Mouse (Mus musculus) cortical plate, adult 2 months (tissue): ENCODE data around the gene Sult2b1. TPM values are rescaled to one million over a fixed set of nuclear protein-coding genes. Genes with fewer than 3 reads are reported as not detected.
A peak's percentile ranks its signal among the peaks of the same experiment; 100 is the strongest.

Source experiments
- H3K27ac ChIP-seq: fragments of 200-500 bp; 2 replicates; pipeline ENCODE4 v1.5.1; 2012; ENCODE audit warnings: low read length, control low read depth, inconsistent platforms; ENCODE audit not compliant: insufficient read depth
- H3K4me1 ChIP-seq: fragments of 200-500 bp; 2 replicates; pipeline ENCODE4 v1.6.1; 2011; ENCODE audit warnings: low read length; ENCODE audit not compliant: control insufficient read depth, insufficient read depth
- H3K4me3 ChIP-seq: fragments of 200-500 bp; 2 replicates; pipeline ENCODE4 v1.5.1; 2011; ENCODE audit warnings: mild to moderate bottlenecking, low read length, control low read depth; ENCODE audit not compliant: insufficient read depth
- CTCF ChIP-seq: fragments of 200-500 bp; IDR thresholded peaks from 2 replicates; pipeline ENCODE4 v1.5.1; 2011; ENCODE audit warnings: mild to moderate bottlenecking, control low read depth, low read length; ENCODE audit not compliant: insufficient read depth; ENCODE audit errors: extremely low read depth
- POLR2A ChIP-seq: fragments of 200-500 bp; IDR thresholded peaks from 2 replicates; pipeline ENCODE4 v1.6.1; 2011; ENCODE audit warnings: mild to moderate bottlenecking, low read length, control low read depth; ENCODE audit not compliant: insufficient read depth; ENCODE audit errors: extremely low read depth
- polyA plus RNA-seq: library from polyadenylated mRNA; depleted of rRNA; stranded (reverse); fragments of >200 nt; gene quantifications from 2 replicates; pipeline ENCODE4 v1.2.3, GENCODE M21; 2012

Gene Sult2b1
- polyA plus RNA-seq, 1 experiment: 26.6 TPM

DNA sequence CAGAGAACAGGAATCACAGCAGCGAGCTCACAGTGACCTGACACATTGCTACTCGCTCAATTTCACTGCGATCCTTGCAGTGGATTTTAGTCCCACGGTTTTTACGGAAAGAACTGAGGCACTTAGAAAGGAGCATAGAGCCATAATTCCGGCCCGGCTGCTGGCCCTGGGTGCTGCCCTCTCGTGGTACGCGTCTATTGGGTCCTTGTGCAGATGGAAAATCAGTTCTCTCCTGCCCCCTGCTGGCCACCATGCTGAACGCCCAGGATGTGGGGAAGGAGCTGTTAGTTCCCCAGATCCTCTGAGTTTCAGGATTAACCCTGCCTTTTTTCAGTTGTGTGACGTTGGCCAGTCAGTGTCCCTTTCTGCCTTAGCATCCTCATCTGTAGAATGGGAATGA, 16.9 kb upstream of the Sult2b1 start:
- Histone ChIP-seq H3K27ac (no peak overlapping the region), H3K4me1 (peaks cover 2% of the 10 kb centered on the region; the same call in 1 of the 2 replicates), H3K4me3 (no peak overlapping the region)
- TF ChIP-seq CTCF (peak; percentile 99), POLR2A (no peak)

DNA sequence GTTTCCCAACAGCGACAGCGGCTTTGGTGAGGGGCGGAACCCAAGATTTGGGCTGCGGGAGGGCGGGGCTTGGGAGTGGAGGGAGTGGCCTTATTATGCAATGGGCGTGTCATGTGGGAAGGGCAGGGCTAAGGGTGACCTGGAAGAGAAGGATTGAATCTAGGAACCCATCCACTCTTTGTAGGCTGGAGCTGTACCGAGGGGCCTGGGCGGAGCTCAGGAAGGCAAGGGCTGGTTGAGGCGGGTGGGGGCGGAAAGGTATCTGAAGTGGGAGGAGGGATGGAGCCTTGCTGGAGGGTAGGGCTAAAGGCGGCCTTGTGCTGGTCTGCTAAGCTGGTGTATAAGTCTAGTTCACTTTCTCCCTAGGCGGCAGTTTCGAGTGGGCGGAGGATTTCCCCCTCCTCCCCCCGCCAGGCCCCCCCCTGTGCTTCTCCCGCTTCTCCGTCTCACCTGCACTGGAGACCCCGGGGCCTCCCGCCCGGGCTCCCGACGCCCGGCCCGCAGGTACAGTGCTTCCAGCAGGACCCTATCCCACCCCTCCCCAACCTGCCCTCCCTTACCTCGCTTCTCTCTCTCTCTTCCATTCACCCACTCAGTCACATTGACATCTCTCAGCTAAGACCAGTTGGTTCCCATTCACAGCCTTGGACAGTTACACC, 16.2 kb upstream of the Sult2b1 start:
- Histone ChIP-seq H3K4me3 (no peak overlapping the region), H3K27ac (no peak overlapping the region), H3K4me1 (peaks cover 2% of the 10 kb centered on the region; the same call in 1 of the 2 replicates)
- no peak for TF ChIP-seq CTCF
- TF ChIP-seq POLR2A: no peak

DNA sequence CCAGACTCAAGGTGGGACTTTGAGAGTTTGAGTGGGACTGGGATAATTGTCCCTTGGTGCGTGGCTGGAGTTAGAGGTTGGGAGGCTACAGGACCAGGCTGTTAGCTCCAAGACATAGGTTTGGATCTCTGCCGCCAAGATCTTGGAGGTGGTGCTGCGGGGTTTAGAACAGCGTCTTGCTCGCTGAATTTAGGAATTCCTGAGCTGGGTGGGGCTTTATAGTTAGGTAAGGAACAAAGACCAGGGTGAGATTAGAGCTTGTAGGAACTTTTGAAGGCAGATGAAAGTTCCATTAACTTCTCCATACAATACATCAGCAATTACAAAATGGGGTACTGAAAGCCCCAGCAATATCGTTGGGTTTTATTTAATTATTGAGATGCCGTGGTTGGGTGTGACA, 15.5 kb upstream of the Sult2b1 start:
- TF ChIP-seq CTCF (no peak), POLR2A (no peak)
- Histone ChIP-seq H3K4me3 (no peak overlapping the region), H3K4me1 (peaks cover 2% of the 10 kb centered on the region; the same call in 1 of the 2 replicates), H3K27ac (no peak overlapping the region)

DNA sequence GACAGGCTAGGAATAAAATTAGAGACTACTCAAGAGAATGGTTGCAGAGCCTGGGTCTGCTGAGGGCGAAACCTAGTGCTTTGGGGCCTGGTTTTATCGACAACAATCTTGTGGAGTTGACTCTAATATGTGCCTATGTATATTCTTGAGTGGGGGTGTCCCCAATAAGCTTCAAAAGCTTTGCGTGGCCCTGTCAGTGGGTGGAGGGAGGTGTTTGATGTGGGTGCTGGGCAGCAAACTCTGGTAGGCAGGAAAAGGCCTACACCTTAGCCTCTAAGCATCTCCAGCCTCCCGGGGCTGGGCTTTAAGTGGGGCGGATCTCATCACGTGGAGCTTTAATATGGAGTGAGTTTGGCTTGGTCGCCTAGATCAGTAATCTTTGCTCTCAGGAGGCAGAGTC, 14.5 kb upstream of the Sult2b1 start:
- H3K27ac ChIP-seq: no peak overlapping the region
- no peak overlapping the region for H3K4me3 ChIP-seq
- H3K4me1 ChIP-seq: peaks cover 2% of the 10 kb centered on the region; the same call in 1 of the 2 replicates
- TF ChIP-seq POLR2A: no peak
- TF ChIP-seq CTCF: no peak

DNA sequence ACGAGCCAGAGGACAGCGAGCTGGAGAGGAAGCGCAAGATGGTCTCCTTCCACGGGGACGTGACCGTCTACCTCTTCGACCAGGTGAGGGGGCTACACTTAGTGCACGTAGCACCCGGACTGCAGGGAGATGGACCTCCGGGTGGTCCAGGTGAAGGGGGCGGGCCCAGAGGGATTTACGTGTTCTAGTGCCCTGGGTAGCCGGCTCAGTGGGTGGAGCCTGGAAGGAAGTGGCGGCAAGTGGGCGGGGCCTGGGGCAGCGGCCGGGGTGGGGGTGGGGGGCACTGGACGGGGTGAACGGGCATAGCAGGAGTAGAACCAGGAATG, 14.0 kb upstream of the Sult2b1 start:
- Histone ChIP-seq H3K4me3 (0 out of 2 replicates have a peak overlapping the region, but pooled peaks have one; percentile 6), H3K4me1 (peaks cover 2% of the 10 kb centered on the region; the same call in 1 of the 2 replicates), H3K27ac (no peak overlapping the region)
- TF ChIP-seq POLR2A (no peak), CTCF (no peak)

DNA sequence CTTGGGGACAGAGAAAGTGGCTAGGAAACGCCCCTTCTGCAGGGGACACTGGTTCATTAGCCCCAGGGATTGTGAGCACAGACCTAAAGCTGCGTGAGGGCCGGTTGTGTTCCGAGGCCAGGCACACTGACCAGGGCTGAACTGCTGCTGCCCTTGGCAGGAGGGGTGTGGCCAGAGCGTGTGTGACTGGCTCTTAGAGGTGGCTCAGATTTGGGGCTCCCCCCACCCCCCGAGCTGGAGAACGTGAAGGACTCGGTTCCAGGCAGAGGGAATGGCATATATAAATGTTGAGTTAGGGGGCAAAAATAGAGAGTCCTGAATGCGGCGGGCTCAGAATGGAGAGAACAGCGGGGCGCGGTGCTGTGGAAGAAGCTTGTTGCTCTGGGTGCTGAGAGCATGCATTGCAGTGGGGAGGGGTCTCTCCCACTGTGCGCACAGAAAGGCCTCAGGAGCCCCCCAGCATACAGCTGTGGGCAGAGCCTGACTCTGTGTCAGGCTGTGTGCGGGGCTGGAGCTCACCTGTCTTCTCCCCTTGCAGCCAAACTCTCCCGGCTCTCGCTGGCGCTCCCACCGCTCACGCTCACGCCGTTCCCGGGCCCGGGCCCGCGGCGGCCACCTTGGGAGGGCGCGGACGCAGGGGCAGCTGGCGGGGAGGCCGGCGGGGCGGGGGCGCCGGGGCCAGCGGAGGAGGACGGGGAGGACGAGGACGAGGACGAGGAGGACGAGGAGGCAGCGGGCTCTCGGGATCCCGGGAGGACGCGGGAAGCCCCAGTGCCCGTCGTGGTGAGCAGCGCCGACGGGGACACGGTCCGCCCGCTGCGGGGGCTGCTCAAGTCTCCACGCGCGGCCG, 13.4 kb upstream of the Sult2b1 start:
- no peak overlapping the region for H3K27ac ChIP-seq
- TF ChIP-seq POLR2A (no peak), CTCF (no peak)
- peaks cover 2% of the 10 kb centered on the region; the same call in 1 of the 2 replicates for H3K4me1 ChIP-seq
- 0 out of 2 replicates have a peak overlapping the region, but pooled peaks have one; percentile 6 for H3K4me3 ChIP-seq

DNA sequence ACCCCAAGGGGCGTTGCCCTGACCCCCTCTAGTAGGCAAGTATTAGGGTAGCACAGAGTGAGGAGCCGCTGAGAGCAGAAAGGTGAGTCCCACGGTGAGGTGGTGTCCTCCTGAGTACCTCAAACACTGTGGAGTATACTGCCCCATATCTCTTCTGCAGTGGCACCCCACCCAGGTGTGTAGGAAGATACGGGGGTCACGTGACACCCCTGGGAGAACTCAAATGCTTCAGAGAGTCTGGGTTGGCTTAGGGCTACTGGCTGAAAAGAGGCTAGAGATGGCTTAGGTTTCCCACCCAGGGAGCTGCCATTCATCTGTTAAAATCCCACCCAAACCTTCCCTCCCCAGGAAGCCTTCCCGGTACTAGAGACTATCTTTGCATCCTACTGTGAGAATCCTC, 12.5 kb upstream of the Sult2b1 start:
- H3K4me3 ChIP-seq: no peak overlapping the region
- H3K27ac ChIP-seq: no peak overlapping the region
- H3K4me1 ChIP-seq: peaks cover 2% of the 10 kb centered on the region; the same call in 1 of the 2 replicates
- no peak for TF ChIP-seq POLR2A
- no peak for TF ChIP-seq CTCF

DNA sequence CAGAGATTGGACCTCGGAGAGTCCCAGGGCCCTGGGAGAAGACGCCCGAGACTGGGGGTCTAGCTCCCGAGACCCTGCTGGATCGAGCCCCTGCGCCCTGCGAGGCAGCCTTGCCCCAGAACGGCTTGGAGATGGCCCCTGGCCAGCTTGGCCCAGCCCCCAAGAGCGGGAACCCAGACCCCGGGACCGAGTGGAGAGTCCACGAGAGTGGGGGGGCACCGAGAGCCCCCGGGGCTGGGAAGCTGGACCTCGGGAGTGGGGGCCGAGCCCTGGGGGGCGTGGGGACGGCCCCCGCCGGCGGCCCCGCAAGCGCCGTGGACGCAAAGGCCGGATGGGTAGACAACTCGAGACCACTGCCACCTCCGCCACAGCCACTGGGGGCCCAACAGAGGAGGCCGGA, 10.5 kb upstream of the Sult2b1 start:
- TF ChIP-seq CTCF (no peak), POLR2A (no peak)
- H3K4me3 ChIP-seq: no peak overlapping the region
- H3K4me1 ChIP-seq: peaks cover 2% of the 10 kb centered on the region; the same call in 1 of the 2 replicates
- H3K27ac ChIP-seq: no peak overlapping the region

DNA sequence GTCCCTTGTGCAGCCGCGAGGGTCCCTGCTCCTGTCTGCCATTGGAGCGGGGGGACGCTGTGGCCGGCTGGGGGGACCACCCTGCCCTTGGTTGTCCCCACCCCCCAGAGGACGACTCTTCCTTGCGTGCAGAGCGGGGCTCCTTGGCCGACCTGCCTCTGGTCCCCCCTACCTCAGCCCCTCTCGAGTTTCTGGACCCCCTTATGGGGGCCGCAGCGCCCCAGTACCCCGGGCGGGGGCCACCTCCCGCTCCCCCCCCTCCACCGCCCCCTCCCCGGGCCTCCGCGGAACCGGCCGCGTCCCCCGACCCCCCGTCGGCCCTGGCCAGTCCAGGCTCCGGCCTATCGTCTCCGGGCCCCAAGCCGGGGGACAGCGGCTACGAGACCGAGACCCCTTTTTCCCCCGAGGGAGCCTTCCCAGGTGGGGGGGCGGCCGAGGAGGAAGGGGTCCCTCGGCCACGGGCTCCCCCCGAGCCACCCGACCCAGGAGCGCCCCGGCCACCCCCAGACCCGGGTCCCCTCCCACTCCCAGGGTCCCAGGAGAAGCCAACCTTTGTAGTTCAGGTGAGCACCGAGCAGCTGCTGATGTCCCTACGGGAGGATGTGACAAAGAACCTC, 9.6 kb upstream of the Sult2b1 start:
- Histone ChIP-seq H3K4me3 (no peak overlapping the region), H3K4me1 (peaks cover 2% of the 10 kb centered on the region; the same call in 1 of the 2 replicates), H3K27ac (no peak overlapping the region)
- TF ChIP-seq CTCF (no peak), POLR2A (no peak)
